Mouse (Mus musculus) myocyte (in vitro differentiated cells): ENCODE measurements at regions not wholly inside any gene's neighbourhood (a gene's known extent, or its start where the extent isn't known, plus 50 kb on each side); places are given as distances from the start of the nearest gene placed in this dataset.

Experiments
- H3K27me3 ChIP-seq: one replicate; pipeline ENCODE4 v1.6.1; 2011; ENCODE audit not compliant: control insufficient read depth, insufficient read depth, insufficient read length
- H3K36me3 ChIP-seq: one replicate; pipeline ENCODE4 v1.6.1; 2011; ENCODE audit not compliant: control insufficient read depth, insufficient read depth
- H3K4me2 ChIP-seq: one replicate; pipeline ENCODE4 v1.6.1; 2011; ENCODE audit warnings: low read depth, control low read depth
- H3K4me3 ChIP-seq: one replicate; pipeline ENCODE4 v1.5.1; 2011; ENCODE audit warnings: mild to moderate bottlenecking, control low read depth, moderate library complexity
- H3K79me2 ChIP-seq: one replicate; pipeline ENCODE4 v1.6.1; 2011; ENCODE audit not compliant: control insufficient read depth, insufficient read depth
- H3ac ChIP-seq: one replicate; pipeline ENCODE4 v1.6.1; 2011; ENCODE audit not compliant: control insufficient read depth, insufficient read length
- CEBPB ChIP-seq: IDR thresholded peaks from 2 replicates; pipeline ENCODE4 v1.6.1; 2011; ENCODE audit warnings: mild to moderate bottlenecking, moderate library complexity; ENCODE audit not compliant: poor library complexity, insufficient read depth, severe bottlenecking
- E2F4 ChIP-seq: IDR thresholded peaks from one replicate; pipeline ENCODE4 v1.6.1; 2011; ENCODE audit warnings: mild to moderate bottlenecking, control low read depth, moderate library complexity; ENCODE audit not compliant: insufficient read depth
- MAX ChIP-seq: IDR thresholded peaks from one replicate; pipeline ENCODE4 v1.6.1; 2011; ENCODE audit warnings: low read depth, mild to moderate bottlenecking, control low read depth
- MYOD1 ChIP-seq, 3 experiments: IDR thresholded peaks; one replicate each; pipeline ENCODE4 v1.6.1; 2011; ENCODE audit warnings: control low read depth in 2 of 3, low read depth in 2 of 3, mild to moderate bottlenecking in 2 of 3, moderate library complexity in 1 of 3; ENCODE audit not compliant: insufficient read length in 2 of 3, control insufficient read depth in 1 of 3
- MYOG ChIP-seq, 3 experiments: IDR thresholded peaks; one replicate each; pipeline ENCODE4 v1.6.1; 2011; ENCODE audit warnings: control low read depth in 2 of 3, low read depth in 2 of 3, mild to moderate bottlenecking in 2 of 3; ENCODE audit not compliant: insufficient read length in 2 of 3, control insufficient read depth in 1 of 3, insufficient read depth in 1 of 3
- POLR2A ChIP-seq: IDR thresholded peaks from one replicate; pipeline ENCODE4 v1.6.1; 2011; ENCODE audit warnings: low read depth, mild to moderate bottlenecking, control low read depth, moderate library complexity; ENCODE audit not compliant: insufficient read length
- POLR2AphosphoS2 ChIP-seq: IDR thresholded peaks from one replicate; pipeline ENCODE4 v1.6.1; 2011; ENCODE audit warnings: low read depth, control low read depth; ENCODE audit not compliant: insufficient read length
- REST ChIP-seq: IDR thresholded peaks from one replicate; pipeline ENCODE4 v1.6.1; 2011; ENCODE audit warnings: mild to moderate bottlenecking, control low read depth, moderate library complexity; ENCODE audit not compliant: insufficient read depth, insufficient read length
- SRF ChIP-seq: IDR thresholded peaks from one replicate; pipeline ENCODE4 v1.6.1; 2011; ENCODE audit warnings: low read depth; ENCODE audit not compliant: control insufficient read depth, insufficient read length
- TCF12 ChIP-seq: IDR thresholded peaks from one replicate; pipeline ENCODE4 v1.6.1; 2011; ENCODE audit warnings: mild to moderate bottlenecking, control low read depth; ENCODE audit not compliant: poor library complexity, insufficient read depth, severe bottlenecking
- TCF3 ChIP-seq: IDR thresholded peaks from one replicate; pipeline ENCODE4 v1.6.1; 2011; ENCODE audit warnings: low read depth, control low read depth; ENCODE audit not compliant: insufficient read length
- USF1 ChIP-seq: IDR thresholded peaks from one replicate; pipeline ENCODE4 v1.6.1; 2011; ENCODE audit warnings: low read depth, mild to moderate bottlenecking, control low read depth, moderate library complexity

DNA sequence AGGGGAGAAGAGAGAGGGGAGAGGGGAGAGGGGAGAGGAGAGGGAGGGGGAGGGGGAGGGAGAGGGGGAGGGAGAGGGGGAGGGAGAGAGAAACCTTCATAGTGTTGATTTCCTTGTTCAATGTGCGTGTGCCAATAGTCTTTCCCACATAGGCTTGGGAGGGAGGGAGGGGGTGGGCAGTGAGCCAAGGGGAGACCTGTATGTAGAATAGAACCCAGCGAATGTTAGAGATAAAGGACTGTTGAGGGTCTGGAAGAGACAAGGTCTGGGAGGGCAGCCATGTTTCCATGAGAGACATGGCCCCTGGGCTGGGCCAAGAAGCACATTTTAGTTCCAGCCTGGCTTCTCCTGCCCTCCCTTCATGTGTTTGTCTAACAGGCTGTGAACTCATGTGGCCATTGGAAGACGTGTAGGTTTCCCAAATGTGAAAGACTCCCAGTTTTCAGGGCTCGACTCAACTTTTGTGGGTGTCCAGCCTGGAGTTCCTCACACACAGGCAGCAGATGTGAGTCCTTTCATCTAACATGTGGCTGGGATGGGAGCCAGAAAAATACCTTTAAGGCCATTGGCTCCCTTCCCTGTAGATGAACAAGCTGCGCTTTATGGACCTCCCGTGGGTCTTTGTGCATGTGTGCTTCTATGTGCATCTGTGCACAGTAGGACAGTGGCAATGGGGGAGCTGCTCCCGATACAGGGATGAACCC is 68.4 kb upstream of the Zfp831 start:
- H3K79me2 ChIP-seq = no peaks in the 10 kb centered on the region
- no peak overlapping the region for H3K4me3 ChIP-seq
- TF ChIP-seq TCF3 (no peak), REST (no peak), MYOD1 (IDR thresholded peaks at IDR 0.05; ENCODE audit: control insufficient read depth in 1 of 3, insufficient read length in 2 of 3, low read depth in 2 of 3) (no peak), POLR2A (no peak), MAX (no peak), POLR2AphosphoS2 (no peak), MYOG (IDR thresholded peaks at IDR 0.05; ENCODE audit: control insufficient read depth in 1 of 3, insufficient read depth in 1 of 3, insufficient read length in 2 of 3, low read depth in 2 of 3) (no peak), TCF12 (no peak), USF1 (no peak), CEBPB (no peak), SRF (no peak), E2F4 (no peak)
- no peaks in the 10 kb centered on the region for H3K36me3 ChIP-seq
- no peak overlapping the region for H3ac ChIP-seq
- H3K4me2 ChIP-seq = no peak overlapping the region
- H3K27me3 ChIP-seq = no peaks in the 10 kb centered on the region

- Histone ChIP-seq H3ac (no peak overlapping the region), H3K4me3 (no peak overlapping the region), H3K27me3 (no peaks in the 10 kb centered on the region), H3K36me3 (no peaks in the 10 kb centered on the region), H3K79me2 (no peaks in the 10 kb centered on the region), H3K4me2 (no peak overlapping the region)
- TF ChIP-seq POLR2A = no peak
- TF ChIP-seq TCF12 = no peak
- TF ChIP-seq CEBPB = no peak
- no peak for TF ChIP-seq TCF3
- TF ChIP-seq E2F4 = no peak
- TF ChIP-seq MAX = no peak
- no peak for TF ChIP-seq USF1
- no peak for TF ChIP-seq SRF
- no peak for TF ChIP-seq MYOG (IDR thresholded peaks at IDR 0.05; ENCODE audit: control insufficient read depth in 1 of 3, insufficient read depth in 1 of 3, insufficient read length in 2 of 3, low read depth in 2 of 3)
- TF ChIP-seq MYOD1 (IDR thresholded peaks at IDR 0.05; ENCODE audit: control insufficient read depth in 1 of 3, insufficient read length in 2 of 3, low read depth in 2 of 3) = no peak
- TF ChIP-seq POLR2AphosphoS2 = no peak
- no peak for TF ChIP-seq REST
Observed at GRCm38 (mm10) chr2:174575546-174575945, 67.8 kb upstream of the Zfp831 start.

DNA sequence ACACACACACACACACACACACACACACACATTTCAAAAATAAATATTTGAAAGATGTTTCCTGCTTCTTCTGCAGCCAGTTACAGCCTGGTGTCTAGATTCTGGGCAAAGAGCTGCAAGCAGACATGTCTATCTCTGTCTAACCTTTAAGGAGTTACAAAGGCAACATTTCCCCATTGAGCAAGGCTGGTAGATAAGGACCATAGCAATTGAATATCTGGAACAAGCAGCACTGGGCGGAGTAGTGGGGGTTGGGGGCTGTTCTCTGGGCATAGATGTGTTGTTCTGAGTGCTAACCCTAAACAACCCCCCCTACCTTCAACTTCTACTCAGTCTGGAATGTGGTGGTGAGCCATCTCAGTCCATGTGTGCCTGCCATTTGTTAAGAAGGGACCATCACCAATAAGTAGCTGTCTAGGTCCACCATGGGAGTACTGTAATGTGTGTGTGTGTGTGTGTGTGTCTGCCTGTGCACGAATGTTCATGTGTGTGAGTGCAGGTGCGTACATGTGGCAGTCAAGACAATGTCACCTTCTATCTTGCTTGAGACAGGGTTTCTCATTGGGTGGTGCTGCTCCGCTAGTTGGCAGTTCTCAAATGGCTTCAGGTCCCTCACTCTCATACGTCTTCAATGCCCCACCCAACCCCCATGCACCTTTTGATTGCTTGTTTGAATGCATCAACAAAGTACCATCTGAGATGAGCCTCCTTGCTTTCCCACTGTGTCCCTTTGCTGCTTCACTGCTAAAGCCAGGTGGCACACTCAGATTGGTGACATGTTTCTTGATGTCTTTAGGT is 62.2 kb upstream of the Zfp831 start:
- Histone ChIP-seq H3K79me2 (no peaks in the 10 kb centered on the region), H3K27me3 (no peaks in the 10 kb centered on the region), H3K4me3 (no peak overlapping the region), H3ac (no peak overlapping the region), H3K36me3 (no peaks in the 10 kb centered on the region), H3K4me2 (no peak overlapping the region)
- TF ChIP-seq POLR2AphosphoS2 = no peak
- TF ChIP-seq MYOD1 (IDR thresholded peaks at IDR 0.05; ENCODE audit: control insufficient read depth in 1 of 3, insufficient read length in 2 of 3, low read depth in 2 of 3) = no peak
- TF ChIP-seq TCF3 = no peak
- no peak for TF ChIP-seq USF1
- TF ChIP-seq TCF12 = no peak
- TF ChIP-seq REST = no peak
- no peak for TF ChIP-seq CEBPB
- TF ChIP-seq E2F4 = no peak
- no peak for TF ChIP-seq MAX
- TF ChIP-seq SRF = no peak
- TF ChIP-seq POLR2A = no peak
- TF ChIP-seq MYOG (IDR thresholded peaks at IDR 0.05; ENCODE audit: control insufficient read depth in 1 of 3, insufficient read depth in 1 of 3, insufficient read length in 2 of 3, low read depth in 2 of 3) = no peak

- TF ChIP-seq MYOD1 (IDR thresholded peaks at IDR 0.05; ENCODE audit: control insufficient read depth in 1 of 3, insufficient read length in 2 of 3, low read depth in 2 of 3) = no peak
- TF ChIP-seq TCF3 = no peak
- Histone ChIP-seq H3K4me2 (no peak overlapping the region), H3K27me3 (no peaks in the 10 kb centered on the region), H3ac (no peak overlapping the region), H3K79me2 (no peaks in the 10 kb centered on the region), H3K36me3 (no peaks in the 10 kb centered on the region), H3K4me3 (no peak overlapping the region)
Observed at GRCm38 (mm10) chr2:174584272-174584671, 59.1 kb upstream of the Zfp831 start.
